Mouse (Mus musculus) kidney, postnatal 36 days (tissue): ENCODE data around the gene Cnga1.

Experiments
- DNase-seq, 2 experiments: peaks; one replicate each; pipeline ENCODE4 v3.0.0; 2021 to 2022; ENCODE audit warnings: mixed read lengths in 2 of 2

The Cnga1 gene

GRCm38 (mm10) chr5:72644175-72644574 is at the start of gene Cnga1:
Gene Cnga1 (minus strand): TSS chr5:72644275.
- DNase-seq = no peak

- no peak for DNase-seq
These were observed 46.4 kb upstream of the Cnga1 start for GRCm38 (mm10) chr5:72690516-72690915.

GRCm38 (mm10) chr5:72689556-72689955 is 45.5 kb upstream of the Cnga1 start:
- DNase-seq = no peak

GRCm38 (mm10) chr5:72681451-72681850 is 37.4 kb upstream of the Cnga1 start:
- DNase-seq = peak; percentile 21 to 23

GRCm38 (mm10) chr5:72674994-72675542 is 31.0 kb upstream of the Cnga1 start:
- DNase-seq = no peak

- DNase-seq = no peak
These were observed 27.1 kb upstream of the Cnga1 start for GRCm38 (mm10) chr5:72671017-72671699.

GRCm38 (mm10) chr5:72668351-72668750 is 24.3 kb upstream of the Cnga1 start:
- DNase-seq = no peak

- no peak for DNase-seq
These were observed 22.4 kb upstream of the Cnga1 start for GRCm38 (mm10) chr5:72666428-72666827.

- DNase-seq = peak; percentile 40 to 78
These were observed 21.2 kb upstream of the Cnga1 start for GRCm38 (mm10) chr5:72665281-72665680.

- DNase-seq = peak in 1 of 2 experiments; percentile 9
These were observed 20.8 kb upstream of the Cnga1 start for GRCm38 (mm10) chr5:72664854-72665253.

GRCm38 (mm10) chr5:72664126-72664525 is 20.1 kb upstream of the Cnga1 start:
- no peak for DNase-seq

GRCm38 (mm10) chr5:72661051-72661781 is 17.1 kb upstream of the Cnga1 start:
- no peak for DNase-seq

GRCm38 (mm10) chr5:72658375-72658774 is 14.3 kb upstream of the Cnga1 start:
- no peak for DNase-seq

GRCm38 (mm10) chr5:72656270-72656791 is 12.3 kb upstream of the Cnga1 start:
- no peak for DNase-seq

GRCm38 (mm10) chr5:72653068-72653674 is 9.1 kb upstream of the Cnga1 start:
- no peak for DNase-seq

GRCm38 (mm10) chr5:72648987-72649735 is 5.1 kb upstream of the Cnga1 start:
- no peak for DNase-seq

GRCm38 (mm10) chr5:72647958-72648595 is 4.0 kb upstream of the Cnga1 start:
- peak in 1 of 2 experiments; percentile 18 for DNase-seq

- peak; percentile 41 to 68 for DNase-seq
These were observed 3.4 kb upstream of the Cnga1 start, which contains the start of gene Nipal1 for GRCm38 (mm10) chr5:72647418-72647907. Gene Nipal1 (plus strand): TSS chr5:72647795.

- no peak for DNase-seq
These were observed 2.9 kb upstream of the Cnga1 start for GRCm38 (mm10) chr5:72646996-72647395.

- peak in 1 of 2 experiments; percentile 12 for DNase-seq
These were observed 2.1 kb upstream of the Cnga1 start for GRCm38 (mm10) chr5:72646131-72646530.

- DNase-seq = no peak
These were observed 420 bp downstream of the Cnga1 start for GRCm38 (mm10) chr5:72643655-72644054.

- no peak for DNase-seq
These were observed 4.0 kb downstream of the Cnga1 start for GRCm38 (mm10) chr5:72640072-72640471.
